Mouse (Mus musculus): Measurements from ENCODE around the gene Psmd11.

GRCm38 (mm10) chr11:80383626-80384046 lies 44.8 kb upstream of the Psmd11 start:
- TF ChIP-seq EP300 (IDR thresholded peaks at IDR 0.05; ENCODE audit: insufficient read depth, low read depth, low read length) = no peak
- no peak for TF ChIP-seq CTCF (IDR thresholded peaks at IDR 0.05)
- TF ChIP-seq POLR2A (IDR thresholded peaks at IDR 0.05; ENCODE audit: insufficient read depth, low read depth, low read length) = no peak
